Mouse (Mus musculus) frontal cortex, postnatal 14 days (tissue): ENCODE results near the gene Eef2k.
"Not testable (repeated sequence)": the region's sequence is repeated elsewhere in the genome, so short reads cannot be mapped to it uniquely, and the experiment has no call there.

Experiments
- DNase-seq, 2 experiments: peaks; one replicate each; pipeline ENCODE4 v3.0.0; 2022; ENCODE audit warnings: low spot score in 2 of 2

Eef2k gene

DNA sequence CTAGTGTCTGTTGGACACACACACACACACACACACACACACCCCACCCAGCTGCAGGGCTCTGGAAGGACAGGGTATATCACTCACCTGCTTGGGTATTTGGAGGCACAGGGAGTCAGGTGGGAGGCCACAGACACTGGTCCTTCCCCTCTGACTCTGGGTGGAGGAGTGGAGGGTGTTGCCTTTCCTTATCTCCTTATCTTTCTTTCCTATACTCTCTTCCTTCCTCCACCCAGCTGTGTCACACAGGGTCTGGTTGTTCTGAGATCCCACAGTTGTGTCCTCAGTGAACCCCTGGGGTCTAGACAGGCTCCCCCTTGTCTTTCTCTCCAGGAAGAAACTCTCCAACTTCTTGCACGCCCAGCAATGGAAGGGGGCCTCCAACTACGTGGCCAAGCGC is 37.3 kb downstream of the Eef2k start:
- DNase-seq: no peak

DNA sequence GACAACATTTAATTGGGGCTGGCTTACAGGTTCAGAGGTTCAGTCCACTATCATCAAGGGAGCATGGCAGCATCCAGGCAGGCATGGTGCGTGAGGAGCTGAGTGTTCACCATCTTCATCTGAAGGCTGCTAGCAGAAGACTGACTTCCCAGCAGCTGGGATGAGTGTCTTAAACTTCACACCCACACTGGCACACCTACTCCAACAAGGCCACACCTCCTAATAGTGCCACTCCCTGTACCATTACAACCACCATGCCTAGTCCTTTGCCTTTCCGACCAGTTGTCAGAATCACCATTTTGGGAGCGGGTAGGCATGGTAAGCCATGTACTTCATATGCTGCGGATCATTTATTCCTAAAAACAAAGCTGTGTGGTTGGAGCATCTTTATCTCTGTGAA is 38.1 kb downstream of the Eef2k start:
- DNase-seq: no peak

DNA sequence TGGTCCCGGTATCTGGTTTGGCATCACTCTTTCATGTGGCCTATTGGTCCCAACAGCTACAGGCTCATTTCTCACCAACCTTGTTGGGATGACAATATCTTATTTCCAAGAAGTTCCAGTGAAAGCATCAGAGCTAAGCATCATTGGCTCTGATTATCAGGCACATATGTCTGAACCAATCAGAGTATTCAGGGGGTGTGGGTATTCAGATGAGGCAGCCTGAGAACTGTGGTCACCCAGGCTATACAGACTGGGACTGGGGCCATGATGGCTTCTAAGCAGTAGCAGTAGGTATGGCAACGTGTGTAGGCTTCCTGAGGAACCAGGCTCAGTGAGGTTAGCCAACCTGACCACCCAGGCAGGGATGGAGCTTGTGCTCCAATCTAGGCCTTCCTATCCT is 38.8 kb downstream of the Eef2k start:
- no peak for DNase-seq

DNA sequence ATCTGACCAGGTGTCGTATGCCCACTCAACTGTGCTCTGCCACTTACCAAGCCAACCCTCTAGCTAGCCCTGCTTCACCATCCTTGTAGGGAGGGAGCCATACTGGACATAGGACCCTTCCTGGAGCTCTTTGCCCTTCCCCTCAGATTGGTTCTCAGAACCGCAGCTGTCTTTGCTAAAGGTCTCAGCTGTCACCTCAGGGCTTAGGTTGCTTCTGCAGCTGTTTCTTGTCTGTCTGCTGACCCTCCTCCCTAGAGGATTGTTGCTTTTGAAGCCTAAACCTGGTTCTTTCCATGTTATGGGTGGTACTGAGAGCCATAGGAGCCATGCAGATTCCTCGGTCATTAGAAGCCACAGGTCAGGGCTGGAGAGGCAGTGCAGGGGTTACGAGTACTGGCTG is 40.0 kb downstream of the Eef2k start:
- DNase-seq: no peak

DNA sequence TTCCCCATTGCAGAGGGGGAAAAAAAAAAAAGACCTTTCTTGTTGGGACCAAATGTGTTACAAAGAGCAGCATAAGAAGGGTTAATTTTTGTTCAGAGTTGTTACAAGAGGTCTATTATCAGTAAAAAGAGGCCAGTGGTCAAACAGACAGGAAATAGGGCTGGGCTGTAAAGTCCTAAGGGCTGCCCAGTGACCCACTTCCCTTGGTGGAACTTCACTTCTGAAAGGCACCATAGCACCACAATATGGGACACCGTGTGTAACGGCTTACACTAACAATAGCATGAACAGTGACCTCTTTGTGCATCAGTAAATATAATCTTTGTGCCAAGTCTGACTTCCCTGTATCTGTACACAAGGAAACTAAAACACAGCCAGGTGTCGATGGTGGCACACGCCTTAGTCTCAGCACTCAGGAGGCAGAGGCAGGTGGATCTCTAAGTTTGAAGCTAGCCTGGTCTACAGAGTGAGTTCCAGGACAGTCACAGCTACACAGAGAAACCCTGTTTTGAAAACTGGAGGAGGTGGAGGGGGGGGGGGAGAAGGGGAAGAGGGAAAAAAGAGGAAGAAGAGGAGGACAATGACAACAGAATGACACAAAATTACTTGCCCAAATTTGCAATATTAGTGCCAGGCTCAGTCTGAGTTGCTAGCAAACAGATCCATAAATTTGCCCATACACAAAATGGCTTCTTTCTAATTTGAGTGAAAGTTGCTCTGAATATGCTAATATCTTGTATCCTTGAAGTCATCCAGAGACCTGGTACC is 41.1 kb downstream of the Eef2k start:
- no peak for DNase-seq

DNA sequence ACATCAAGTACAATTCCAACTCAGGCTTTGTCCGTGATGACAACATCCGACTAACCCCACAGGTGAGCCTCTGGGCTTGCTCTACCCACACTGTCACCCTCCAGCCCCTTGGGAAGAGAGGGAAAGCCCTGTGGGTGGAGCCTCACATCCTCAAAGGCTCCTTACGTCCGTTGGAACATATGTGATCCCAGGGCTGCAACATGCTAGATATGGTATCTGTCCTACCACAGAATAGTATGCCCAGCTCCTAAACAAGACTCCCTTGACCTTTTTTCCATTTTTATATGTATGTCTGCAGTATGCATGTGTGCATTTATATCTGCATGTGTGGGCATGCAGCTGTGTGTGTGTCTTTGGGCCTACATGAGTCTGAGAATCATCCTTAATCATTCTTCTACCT is 42.1 kb downstream of the Eef2k start:
- no peak for DNase-seq

DNA sequence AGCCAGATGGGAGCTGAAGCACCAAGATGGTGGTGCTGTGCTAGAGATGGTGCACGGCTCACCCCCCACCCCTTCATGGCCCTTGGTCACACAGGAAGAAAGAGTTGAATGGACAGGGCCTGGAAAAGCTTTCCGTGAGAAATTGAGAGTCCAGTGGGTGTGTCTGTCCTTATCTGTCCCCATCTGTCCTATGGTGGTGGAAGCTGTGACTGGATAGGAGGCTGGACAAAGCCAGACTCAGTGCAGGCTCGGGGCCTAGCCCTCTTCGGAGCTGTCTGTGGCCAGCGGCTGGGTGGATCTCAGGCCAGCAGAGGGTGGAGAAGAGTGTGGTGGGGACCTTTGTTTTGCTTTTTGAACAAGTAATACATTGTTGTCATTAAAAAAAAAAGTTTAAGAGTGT is 50.5 kb downstream of the Eef2k start:
- no peak for DNase-seq

DNA sequence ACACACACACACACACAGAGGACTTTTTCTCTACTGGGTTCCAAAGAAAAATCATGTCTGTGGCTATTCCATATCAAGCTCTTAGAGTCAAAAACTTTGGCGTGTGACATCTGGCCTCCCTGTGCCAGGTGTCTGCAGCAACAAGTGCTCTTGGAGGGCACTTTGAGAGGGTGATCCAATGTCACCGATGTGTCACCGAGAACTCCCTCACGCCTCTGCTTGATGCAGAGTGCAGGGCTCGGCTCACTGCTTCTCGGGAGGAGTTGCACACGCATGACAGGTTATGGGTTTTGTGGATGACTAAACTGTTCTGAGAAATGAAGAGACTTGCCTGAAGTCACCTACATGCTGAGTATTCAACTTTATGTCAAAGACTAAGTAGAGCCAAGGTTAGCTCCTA is 54.4 kb downstream of the Eef2k start:
- no peak for DNase-seq

DNA sequence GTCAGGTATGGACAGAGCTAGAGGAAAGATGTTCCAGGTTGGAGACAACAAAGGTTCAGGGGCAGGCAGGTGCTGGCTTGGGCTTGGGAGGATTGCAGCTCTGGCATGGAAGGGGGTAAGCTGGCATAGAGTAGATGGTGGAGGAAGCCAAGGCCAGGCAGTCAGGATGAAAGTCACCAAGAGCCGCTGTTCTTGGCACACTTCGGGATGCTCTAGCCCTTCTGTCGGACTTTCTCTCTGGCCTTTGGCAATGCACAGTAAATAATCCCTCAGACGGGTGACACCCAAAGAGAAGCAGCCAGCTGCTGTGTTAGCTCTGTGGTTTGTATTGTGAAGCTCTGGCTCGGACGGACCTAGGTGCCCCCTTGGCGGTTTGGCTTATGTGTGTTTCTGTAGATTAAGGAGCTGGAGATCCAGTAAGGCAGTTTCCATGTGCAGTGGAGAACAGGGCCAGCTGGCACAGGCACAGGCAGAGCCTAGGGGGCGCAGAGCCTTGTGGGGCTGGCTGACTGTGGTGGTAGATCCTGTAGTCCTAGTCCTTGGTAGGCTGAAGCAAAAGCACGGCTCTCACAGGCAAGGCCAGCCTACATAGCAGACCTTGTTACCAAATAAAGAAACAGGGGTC is 55.2 kb downstream of the Eef2k start:
- no peak for DNase-seq

DNA sequence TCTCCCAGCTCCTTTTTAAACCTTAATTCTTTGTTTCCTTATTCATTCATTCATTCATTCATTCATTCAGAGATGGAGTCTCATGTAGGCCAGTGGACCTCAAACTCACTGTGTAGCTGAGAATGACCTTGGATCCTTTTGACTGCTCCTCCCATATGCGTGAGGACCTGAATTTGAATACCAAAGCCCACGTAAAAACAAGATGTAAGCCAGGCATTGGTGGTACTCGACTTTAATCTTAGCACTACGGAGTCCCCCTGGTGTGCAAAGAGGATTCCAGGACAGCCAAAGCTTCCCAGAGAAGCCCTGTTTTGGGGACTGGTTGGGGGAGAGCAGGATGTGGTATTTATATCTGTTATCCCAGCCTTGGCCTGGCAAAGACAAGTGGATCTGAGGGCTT is 57.6 kb downstream of the Eef2k start:
- no peak for DNase-seq

DNA sequence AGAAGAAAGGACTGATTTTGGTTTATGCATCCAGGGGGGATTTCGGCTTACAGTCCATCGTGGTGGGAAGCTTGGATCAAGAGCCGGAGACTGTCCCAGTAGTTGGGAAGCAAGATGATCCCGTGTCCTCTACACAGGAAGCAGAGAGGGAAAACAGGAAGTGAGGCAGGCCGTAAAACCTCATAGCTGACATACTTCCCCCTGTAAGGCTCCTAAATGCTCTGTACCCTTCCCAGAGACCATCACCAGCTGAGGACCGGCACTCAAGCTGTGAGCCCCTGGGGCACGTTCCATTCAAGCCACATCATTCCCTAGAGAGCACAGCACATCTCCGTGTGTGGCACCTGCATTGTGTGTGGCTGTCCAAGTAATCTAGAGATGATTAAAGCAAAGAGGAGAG is 59.1 kb downstream of the Eef2k start:
- no peak for DNase-seq

DNA sequence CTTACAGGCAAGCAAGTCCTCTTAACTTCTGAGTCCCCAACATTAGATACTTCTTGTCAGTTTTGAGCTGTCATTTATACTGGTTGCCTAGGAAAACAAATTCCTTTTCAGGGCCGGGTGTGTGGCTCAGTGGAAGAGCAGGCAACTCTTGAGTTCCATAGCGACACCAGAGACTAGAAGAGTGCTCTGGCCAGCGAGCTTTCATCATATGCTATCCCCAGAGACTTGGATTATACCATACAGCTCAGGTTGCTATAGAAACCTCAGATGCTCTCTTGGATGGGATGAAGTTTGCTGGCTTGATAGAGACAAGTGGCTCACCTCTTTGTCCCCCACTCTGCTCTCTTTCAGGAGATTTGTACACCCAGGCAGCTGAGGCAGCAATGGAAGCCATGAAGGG is 60.3 kb downstream of the Eef2k start:
- no peak for DNase-seq

DNA sequence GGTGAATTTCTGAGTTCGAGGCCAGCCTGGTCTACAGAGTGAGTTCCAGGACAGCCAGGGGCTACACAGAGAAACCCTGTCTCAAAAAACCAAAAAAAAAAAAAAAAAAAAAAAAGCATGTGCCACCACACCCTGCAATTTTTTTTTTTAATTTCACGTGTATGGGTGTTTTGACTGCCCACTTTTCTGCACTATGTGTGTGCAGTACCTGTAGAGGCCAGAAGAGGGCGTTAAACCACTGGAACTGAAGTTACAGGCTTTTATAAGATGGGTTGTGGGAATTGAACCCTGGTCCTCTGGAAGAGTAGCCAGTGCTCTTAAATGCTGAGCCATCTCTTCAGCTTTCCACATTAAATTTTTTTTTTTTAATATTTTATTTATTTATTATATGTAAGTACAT is 67.5 kb downstream of the Eef2k start:
- not testable (repeated sequence) for DNase-seq

DNA sequence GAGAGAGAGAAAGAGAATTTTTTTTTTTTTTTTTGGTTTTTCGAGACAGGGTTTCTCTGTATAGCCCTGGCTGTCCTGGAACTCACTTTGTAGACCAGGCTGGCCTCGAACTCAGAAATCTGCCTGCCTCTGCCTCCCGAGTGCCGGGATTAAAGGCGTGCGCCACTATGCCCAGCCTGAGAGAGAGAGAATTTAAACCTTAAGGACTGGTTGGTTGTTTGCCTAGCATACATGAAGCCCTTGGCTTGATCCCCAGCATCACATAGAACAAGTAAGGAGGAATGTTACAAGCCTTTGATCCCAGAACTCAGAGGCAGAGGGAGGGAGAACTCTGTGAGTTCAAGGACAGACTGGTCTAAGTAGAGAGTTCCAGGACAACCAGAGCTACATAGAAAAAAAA is 68.6 kb downstream of the Eef2k start:
- not testable (repeated sequence) for DNase-seq

DNA sequence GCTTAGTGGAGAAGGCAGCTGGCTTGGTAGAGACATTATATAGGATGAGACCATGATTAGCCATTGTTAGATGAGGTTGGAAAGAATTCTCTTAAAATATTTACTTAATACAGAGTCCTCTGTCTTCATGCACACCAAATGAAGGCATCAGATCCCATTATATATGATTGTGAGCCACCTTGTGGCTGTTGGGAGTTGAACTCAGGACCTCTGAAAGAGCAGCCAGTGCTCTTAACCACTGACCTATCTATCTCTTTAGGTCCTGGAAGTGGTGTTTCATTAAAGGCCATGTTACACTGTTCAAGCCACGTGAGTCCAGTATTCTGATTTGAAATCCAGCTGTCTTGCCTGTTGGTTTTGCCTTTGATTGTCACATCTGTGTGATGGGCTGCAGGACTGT is 70.7 kb downstream of the Eef2k start:
- DNase-seq: no peak

DNA sequence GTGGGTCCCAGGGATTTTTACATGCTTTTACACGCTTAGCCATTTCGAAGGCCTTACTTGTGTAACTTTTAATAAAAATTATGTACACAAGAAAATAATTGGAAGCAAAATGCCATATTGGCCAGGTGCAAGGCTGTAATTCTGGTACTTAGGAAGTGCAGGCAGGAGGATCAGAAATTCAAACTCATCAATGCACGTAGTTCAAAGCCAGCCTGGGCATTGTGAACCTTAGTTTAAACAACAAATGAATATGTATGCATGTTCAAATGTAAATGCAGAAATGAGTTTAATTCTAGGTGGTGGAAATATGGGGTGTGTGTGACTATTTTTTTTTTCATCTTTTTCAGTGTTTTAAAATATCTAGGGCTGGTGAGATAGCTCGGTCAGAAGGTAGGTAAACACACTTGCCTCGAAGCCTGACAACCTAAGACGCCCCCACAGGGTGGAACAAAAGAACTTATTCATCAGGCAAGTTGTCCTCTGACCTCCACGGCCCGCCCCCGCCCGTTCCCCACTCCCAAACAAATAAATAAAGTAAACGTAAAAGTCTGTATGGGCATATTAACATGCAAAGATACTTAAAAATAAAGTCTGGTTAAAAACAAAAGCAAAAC is 73.7 kb downstream of the Eef2k start:
- DNase-seq: no peak

DNA sequence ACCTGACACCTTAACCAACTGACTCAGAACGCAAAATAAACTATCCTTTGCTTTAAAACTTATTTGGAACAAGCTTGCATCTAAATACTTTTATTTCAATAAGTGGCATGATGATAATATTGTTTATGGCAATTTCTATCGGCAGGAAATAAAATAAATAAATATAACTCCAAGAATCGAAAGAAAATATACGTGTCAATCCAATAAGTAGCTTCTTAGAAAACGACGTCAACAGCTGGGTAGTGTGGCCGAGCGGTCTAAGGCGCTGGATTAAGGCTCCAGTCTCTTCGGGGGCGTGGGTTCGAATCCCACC is 74.6 kb downstream of the Eef2k start:
- DNase-seq: no peak

DNA sequence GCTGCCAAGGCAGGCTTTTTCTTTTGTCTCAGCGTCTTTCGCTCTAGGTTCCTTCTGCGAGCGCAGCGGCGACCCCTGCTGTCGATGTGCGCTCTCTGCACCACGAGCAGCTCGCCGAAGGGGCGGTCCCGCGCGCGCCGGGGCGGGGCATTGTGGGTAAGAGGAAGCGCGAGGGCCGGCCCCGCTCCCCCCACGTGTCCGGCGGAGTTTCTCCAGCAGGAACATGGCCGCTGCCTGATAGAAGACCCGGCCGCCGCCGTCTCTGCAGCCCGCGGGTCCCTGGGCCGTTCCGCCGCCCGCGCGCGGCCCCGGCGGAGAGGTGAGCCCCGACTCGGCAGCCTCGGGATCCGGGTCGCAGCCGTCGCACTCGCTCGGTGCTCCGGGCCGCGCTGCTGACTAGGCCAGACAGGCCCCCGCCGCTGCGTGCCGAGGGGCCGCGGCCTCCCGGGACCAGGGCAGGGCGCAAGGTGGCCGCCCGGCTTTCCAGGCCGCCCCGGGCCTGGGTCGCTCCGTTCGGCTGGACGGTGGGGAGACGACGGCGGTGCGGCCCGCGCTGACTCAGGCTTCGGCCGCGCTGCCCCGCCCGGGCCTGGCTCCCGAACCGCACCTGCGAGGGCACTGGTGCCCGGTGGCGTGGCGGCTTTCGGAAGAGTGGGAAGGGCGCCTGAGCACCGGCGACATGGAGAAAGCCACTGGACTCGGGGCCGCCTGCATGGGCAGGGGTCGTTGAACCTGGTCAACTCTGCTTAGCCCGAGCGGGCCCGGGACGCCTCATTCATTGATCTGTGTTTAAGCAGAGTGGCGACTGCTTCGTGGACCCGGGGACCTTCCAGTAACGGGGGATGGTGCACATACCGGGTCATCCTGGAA is 75.2 kb downstream of the Eef2k start, which contains the start of gene Polr3e:
Polr3e (plus strand) TSS at position 153 of the 870 bp plus-strand sequence.
- DNase-seq: peak; percentile 99 to 100

DNA sequence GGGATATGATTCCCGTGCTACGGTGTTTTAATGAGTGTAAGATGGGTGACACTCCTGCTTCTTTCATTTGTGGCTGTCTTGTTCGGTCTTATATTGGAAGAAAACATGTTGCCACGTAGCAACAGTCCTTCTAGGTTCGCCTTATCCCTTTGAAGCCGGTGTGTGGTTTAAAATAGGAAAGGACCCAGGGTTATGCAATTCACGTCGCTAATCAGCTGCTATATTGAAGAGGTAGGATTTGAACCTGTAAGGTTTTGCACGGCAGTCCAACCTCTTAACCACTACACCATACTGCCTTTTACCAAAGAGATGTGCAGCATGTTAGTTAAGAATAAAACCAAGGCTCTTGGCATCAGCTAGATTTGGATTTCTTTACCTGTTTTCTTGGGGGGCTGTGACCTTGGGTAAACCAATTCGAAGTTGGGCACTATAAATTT is 75.9 kb downstream of the Eef2k start:
- DNase-seq: peak in 1 of 2 experiments; percentile 32

DNA sequence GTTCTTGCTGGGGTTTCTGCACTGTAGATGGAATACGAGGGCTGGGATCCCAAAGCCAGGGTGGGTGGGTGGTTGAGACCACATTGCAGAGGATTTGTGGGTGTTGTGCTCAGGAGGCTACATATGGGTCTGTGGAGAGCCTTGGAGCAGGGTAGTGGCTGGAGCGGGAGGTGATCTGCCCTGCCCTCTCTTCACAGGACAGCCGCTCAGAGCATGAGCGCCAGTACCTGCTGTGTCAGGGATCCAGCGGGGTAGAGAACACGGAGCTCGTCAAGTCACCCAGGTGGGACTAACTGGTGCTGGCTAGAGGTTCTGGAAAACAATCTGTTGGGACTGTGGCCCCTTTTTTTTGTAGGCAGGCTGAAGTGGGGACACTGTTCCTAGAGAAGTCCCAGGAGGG is 90.5 kb downstream of the Eef2k start:
- DNase-seq: no peak

DNA sequence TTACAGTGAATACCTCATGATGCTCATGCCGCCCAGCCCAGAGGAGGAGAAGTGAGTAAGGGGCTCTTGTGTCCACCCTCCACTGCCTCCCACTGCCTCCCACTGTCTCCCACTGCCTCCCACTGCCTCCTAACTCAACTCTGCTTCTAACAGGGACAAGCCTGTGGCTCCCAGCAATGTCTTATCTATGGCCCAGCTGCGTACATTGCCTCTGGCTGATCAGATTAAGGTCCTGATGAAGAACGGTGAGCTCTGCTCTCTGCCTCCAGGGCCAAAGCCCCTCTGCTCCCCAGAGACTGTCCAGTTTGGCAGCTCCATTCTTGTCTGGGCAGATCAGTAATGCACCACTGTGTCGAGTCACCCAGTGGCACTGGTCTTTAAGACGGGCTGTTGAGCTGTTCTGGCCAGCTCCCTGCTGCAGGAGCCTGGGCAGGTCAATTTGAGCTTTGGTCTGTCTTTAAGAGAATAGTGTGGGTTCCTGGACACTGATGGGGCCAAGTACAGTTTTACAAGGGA is 91.1 kb downstream of the Eef2k start:
- no peak for DNase-seq

DNA sequence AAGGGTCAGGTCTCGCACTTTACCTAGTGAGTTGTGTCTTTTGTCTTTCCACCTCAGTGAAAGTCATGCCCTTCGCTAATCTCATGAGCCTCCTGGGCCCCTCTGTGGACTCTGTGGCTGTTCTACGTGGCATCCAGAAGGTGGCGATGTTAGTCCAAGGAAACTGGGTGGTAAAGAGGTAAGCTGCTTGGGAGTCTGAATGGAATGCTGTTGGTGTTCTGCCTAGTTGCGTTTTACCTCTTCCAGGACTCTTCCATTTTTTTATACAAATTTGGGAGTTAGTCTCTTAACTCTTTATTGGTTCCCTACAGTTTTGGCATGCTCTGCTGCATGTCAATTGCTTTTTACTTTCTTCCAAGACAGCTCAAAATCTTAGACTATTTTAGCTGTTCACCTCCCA is 92.1 kb downstream of the Eef2k start:
- no peak for DNase-seq
